Mouse (Mus musculus) midbrain, embryonic 16.5 days (tissue): Measurements from ENCODE around the gene Simc1. TPM values are rescaled to one million over a fixed set of nuclear protein-coding genes. Genes with fewer than 3 reads are reported as not detected.

Source experiments
- ATAC-seq: fragments of 200-750 bp; cut with Nextera tagmentation; 2 replicates; pipeline ENCODE4 v1.8.0; 2017; ENCODE audit warnings: moderate TSS enrichment
- H3K27ac ChIP-seq: fragments of 300-500 bp; sonication (generic); 2 replicates; pipeline ENCODE4 v1.5.1; 2014; ENCODE audit warnings: mild to moderate bottlenecking, low read length, mixed read lengths
- H3K27me3 ChIP-seq: fragments of 300-500 bp; sonication (generic); 2 replicates; pipeline ENCODE4 v1.6.1; 2014; ENCODE audit warnings: low read depth, low read length, mixed read lengths; ENCODE audit not compliant: control insufficient read depth, insufficient read depth
- H3K36me3 ChIP-seq: fragments of 300-500 bp; sonication (generic); 2 replicates; pipeline ENCODE4 v1.6.1; 2014; ENCODE audit warnings: mild to moderate bottlenecking, low read length, moderate library complexity, mixed read lengths; ENCODE audit not compliant: control insufficient read depth, insufficient read depth
- H3K4me1 ChIP-seq: fragments of 300-500 bp; sonication (generic); 2 replicates; pipeline ENCODE4 v1.6.1; 2014; ENCODE audit warnings: mild to moderate bottlenecking, low read length, mixed read lengths; ENCODE audit not compliant: control insufficient read depth, insufficient read depth
- H3K4me2 ChIP-seq: fragments of 300-500 bp; sonication (generic); 2 replicates; pipeline ENCODE4 v1.6.1; 2014; ENCODE audit warnings: mild to moderate bottlenecking, low read length, mixed read lengths
- H3K4me3 ChIP-seq: fragments of 300-500 bp; sonication (generic); 2 replicates; pipeline ENCODE4 v1.5.1; 2014; ENCODE audit warnings: low read depth, mild to moderate bottlenecking, low read length, moderate library complexity, mixed read lengths
- H3K9ac ChIP-seq: fragments of 300-500 bp; sonication (generic); 2 replicates; pipeline ENCODE4 v1.6.1; 2014; ENCODE audit warnings: low read depth, low read length, mixed read lengths
- H3K9me3 ChIP-seq: fragments of 300-500 bp; sonication (generic); replicated peaks from 2 replicates; pipeline ENCODE4 v1.6.1; 2014; ENCODE audit warnings: mild to moderate bottlenecking, low read length, mixed read lengths; ENCODE audit not compliant: control insufficient read depth, poor library complexity, severe bottlenecking
- WGBS: fragments of 180-500 bp; shearing (Covaris S2); extraction: QIAGEN DNeasy Blood & Tissue Kit; methylation state at CpG from one replicate; pipeline ENCODE4 v1.1.7; 2014; 5-methylcytosine and 5-hydroxymethylcytosine counted together
- polyA plus RNA-seq: library from polyadenylated mRNA; unstranded; fragments of >200 nt; fragmentation: Nextera tagmentation; extraction: Ambion mirVana; gene quantifications from 2 replicates; pipeline ENCODE4 v1.2.1, GENCODE M21; 2015

The Simc1 gene
- polyA plus RNA-seq, 1 experiment from 2014 or later = 22.3 TPM

DNA sequence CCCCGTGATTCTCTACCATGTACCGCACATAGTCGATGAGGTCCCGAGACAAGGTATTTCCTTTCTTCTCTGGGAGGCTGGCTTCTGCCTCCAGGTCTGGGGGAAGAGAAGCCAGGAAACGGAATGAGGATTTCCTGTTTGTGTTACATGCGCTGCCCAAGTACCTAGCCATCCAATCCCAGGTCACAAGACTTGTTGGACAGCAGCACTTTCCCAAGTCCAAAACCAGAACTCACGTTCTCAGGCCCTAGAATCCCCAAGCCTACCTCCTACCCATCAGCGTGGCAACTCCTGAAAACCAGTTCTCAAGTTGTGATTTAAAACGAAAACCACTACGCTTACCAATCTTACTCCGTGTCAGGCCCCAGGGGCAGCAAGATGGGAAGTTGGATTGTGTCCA, 82.3 kb downstream of the Simc1 start:
- Histone ChIP-seq H3K9ac (no peak overlapping the region), H3K27me3 (no peaks in the 10 kb centered on the region), H3K9me3 (no peaks in the 10 kb centered on the region), H3K4me3 (no peak overlapping the region), H3K4me1 (peaks cover 10% of the 10 kb centered on the region), H3K4me2 (no peak overlapping the region), H3K27ac (no peak overlapping the region), H3K36me3 (peaks cover 23% of the 10 kb centered on the region)
- ATAC-seq = no peak
- 94% methylated on average over 11 of the region's 11 CpGs for WGBS

DNA sequence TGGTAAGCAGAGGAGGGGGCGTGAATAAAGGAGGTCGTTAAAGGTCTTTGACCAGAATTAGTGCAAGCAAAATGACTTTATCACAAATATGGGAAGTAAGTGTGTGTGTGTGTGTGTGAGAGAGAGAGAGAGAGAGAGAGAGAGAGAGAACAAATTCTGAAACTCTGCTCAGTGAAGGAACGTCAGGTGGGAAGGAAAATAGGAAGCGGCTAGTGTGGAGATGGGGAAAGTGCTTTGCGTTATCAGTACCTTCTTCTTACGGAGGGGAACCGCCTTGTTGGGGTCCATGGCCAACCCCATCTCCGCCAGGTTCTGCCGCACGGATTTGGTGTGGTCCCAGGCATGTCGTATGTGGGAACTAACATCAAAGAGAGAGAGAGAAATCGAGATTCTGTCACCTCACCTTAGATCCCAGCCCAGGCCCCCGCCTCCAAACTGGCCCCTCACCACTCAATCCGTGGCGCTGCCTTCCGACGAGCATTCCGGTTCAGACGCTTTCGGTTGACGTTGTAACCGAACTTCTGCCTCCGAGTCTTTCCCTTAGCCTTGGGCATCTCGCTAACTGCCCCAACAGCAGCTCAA, 85.9 kb downstream of the Simc1 start:
- Histone ChIP-seq H3K27me3 (no peaks in the 10 kb centered on the region), H3K36me3 (peaks cover 5% of the 10 kb centered on the region; the same call in 1 of the 2 replicates), H3K4me2 (peak overlapping the region; percentile 58), H3K27ac (0 out of 2 replicates have a peak overlapping the region, but pooled peaks have one; percentile 15), H3K9ac (peak overlapping the region; percentile 64), H3K4me1 (peaks cover 22% of the 10 kb centered on the region), H3K4me3 (peak overlapping the region; percentile 85), H3K9me3 (no peaks in the 10 kb centered on the region)
- WGBS = 2% methylated on average over 24 of the region's 24 CpGs
- ATAC-seq = peak; percentile 49

DNA sequence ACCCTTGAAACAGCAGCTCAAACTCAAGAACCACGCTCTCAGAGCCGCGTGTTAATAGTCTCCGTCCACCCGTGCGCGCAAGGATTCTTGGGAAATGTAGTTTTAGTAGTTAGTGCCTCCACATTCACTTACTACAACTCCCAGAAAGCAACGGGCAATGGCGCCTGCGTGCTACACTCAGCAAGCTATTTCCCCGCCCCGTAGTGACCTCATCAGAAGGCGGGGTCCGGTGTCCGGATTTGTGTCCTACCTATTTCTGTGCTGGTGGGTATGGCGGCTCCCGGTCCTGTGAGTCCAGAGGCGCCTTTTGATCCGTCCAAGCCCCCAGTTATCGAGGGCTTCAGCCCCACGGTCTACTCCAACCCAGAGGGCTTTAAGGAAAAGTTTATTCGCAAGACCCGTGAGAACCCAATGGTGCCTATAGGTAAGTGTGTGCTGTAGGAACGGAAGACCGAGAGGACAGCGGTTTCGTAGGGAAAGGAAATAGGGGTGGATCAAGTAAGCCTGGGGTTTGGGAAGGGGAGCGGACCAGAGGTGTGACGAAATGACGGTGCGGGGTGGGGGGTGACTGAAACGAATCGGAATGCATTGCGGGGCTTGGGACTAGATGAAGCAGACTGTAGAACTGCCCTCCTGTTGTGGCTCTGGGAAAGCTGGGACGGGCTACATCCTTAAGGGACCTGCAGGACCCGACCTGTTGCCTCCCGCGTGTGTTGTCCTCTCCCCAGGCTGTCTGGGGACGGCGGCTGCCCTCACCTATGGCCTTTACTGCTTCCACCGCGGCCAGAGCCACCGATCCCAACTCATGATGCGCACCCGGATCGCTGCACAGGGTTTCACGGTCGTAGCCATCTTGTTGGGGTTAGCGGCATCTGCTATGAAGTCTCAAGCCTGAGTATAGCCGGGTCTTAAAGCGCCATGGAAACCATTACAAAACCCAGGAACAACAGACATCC, 86.7 kb downstream of the Simc1 start, which contains the start of the genes Nop16 and Higd2a:
Gene Nop16, minus strand, starts transcription at position 95 of the 956 bp plus-strand sequence.
Gene Higd2a, plus strand, starts transcription at position 212 of the 956 bp plus-strand sequence.
- Histone ChIP-seq H3K9ac (peak within 1 kb of the TSS; percentile 92), H3K27ac (peak within 1 kb of the TSS; percentile 93), H3K27me3 (no peaks in the 10 kb centered on the region), H3K9me3 (no peaks in the 10 kb centered on the region), H3K4me1 (peaks cover 22% of the 10 kb centered on the region), H3K36me3 (peaks cover under 1% of the 10 kb centered on the region), H3K4me2 (peak within 1 kb of the TSS; percentile 66), H3K4me3 (peak within 1 kb of the TSS; percentile 85)
- WGBS = under 1% methylated on average over 51 of the region's 51 CpGs
- ATAC-seq = peak; percentile 97

DNA sequence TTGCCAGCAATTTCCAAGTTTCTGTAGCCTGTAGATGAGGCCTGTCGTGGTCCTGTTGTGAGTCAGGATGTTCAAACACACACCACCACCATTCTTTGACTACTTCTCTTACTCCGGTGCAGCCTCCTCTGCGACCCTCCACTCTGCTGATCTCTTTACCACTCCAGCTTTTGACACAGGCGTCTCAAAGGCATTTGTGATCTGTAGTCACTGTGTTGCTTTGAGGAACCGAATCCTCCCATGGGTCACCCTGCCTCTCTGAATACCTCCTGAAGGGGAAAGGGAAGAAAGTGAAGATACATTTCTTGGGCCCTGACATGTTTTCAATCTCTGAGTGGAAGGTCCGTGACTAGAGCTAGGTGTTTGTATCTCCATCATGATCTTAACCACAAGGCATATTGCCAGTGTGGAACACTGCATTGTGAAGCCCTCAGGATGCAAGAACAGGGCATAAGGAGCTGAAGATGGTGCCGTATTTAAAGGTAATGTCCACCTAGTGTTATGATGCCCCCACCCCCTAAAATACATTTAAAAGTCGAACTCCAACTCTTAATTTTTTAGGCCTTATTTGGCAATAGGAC, 88.3 kb downstream of the Simc1 start:
- Histone ChIP-seq H3K36me3 (peaks cover 8% of the 10 kb centered on the region), H3K9me3 (no peaks in the 10 kb centered on the region), H3K4me2 (0 out of 2 replicates have a peak overlapping the region, but pooled peaks have one; percentile 4), H3K9ac (no peak overlapping the region), H3K27me3 (no peaks in the 10 kb centered on the region), H3K4me1 (peaks cover 22% of the 10 kb centered on the region), H3K27ac (no peak overlapping the region), H3K4me3 (no peak overlapping the region)
- no peak for ATAC-seq
- WGBS = 90% methylated on average over 8 of the region's 8 CpGs

DNA sequence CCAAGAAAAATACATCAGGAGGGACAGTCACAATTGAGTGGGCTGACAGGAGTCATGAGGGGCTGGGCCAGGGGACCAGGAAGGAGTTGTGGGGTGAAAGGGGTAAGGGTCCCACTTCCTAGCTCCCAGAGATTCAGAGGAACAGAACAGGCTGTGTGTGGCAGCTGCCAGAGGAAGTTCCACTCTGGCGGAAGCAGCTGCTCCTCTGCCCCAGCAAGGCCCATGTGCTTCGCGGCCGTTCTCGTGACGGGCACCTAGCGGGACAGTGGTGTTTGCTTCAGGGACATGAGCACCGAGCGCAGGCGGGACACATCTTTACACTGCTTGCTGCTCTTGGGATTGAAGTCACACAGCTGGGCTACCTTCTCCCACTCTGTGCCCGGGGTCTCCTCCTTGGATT, 90.0 kb downstream of the Simc1 start:
- Histone ChIP-seq H3K36me3 (peaks cover 9% of the 10 kb centered on the region), H3K9ac (no peak overlapping the region), H3K4me3 (no peak overlapping the region), H3K4me2 (no peak overlapping the region), H3K27ac (no peak overlapping the region), H3K4me1 (peaks cover 19% of the 10 kb centered on the region), H3K27me3 (no peaks in the 10 kb centered on the region), H3K9me3 (no peaks in the 10 kb centered on the region)
- WGBS = 91% methylated on average over 11 of the region's 11 CpGs
- no peak for ATAC-seq

DNA sequence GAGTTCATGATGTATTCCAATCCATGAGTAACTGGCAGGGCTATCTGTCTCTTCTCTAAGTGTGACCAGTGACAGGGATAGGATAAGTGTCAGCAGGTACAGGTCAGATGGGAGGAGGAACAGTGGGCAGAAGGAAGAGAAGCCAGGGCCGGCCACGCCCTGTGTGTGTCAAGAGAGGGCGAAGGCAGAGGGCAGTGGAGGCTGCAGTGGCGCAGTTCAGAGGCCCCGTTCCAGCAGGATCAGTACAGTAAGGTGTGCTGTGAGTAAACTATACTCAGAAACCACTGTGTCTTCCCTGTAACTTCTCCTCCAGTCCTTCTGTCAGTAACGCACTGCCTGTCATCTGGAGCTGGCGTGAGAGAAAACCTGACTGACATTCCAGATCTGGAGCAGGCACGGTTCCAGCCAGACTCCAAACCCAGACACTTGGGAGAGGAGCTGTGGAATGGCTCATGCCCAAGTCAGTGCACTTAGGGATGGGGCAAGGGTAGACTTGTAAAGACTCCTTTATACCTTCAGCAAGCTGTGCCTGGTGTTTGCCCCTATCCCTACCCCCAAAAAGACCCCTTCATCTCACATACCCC, 92.6 kb downstream of the Simc1 start:
- Histone ChIP-seq H3K27ac (no peak overlapping the region), H3K27me3 (no peaks in the 10 kb centered on the region), H3K36me3 (peaks cover 15% of the 10 kb centered on the region), H3K4me2 (no peak overlapping the region), H3K4me3 (no peak overlapping the region), H3K4me1 (peaks cover 8% of the 10 kb centered on the region), H3K9me3 (no peaks in the 10 kb centered on the region), H3K9ac (no peak overlapping the region)
- 89% methylated on average over 8 of the region's 8 CpGs for WGBS
- ATAC-seq = no peak

DNA sequence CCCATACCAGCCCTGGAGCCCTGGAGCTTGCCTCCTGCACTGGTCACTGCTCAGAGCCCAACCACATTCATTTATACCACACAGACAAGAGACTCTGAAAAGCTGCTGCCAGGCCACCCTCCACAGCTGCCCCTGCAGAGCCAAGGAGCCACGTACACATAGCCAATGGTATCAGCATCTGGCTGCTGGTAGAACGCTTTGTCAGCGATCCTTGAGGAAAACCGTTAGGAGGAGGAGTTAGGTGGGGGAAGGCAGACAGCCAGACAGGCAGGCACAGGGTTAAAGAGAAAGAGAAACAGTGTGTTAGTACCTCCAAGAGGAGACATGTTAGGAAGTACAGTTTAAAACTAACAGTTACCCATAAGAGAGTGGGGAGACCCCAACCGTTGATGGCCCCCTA, 93.3 kb downstream of the Simc1 start:
- no peak for ATAC-seq
- Histone ChIP-seq H3K4me1 (peaks cover 1% of the 10 kb centered on the region; the same call in 1 of the 2 replicates), H3K27ac (no peak overlapping the region), H3K9ac (no peak overlapping the region), H3K36me3 (peaks cover 15% of the 10 kb centered on the region), H3K9me3 (no peaks in the 10 kb centered on the region), H3K4me2 (no peak overlapping the region), H3K27me3 (no peaks in the 10 kb centered on the region), H3K4me3 (no peak overlapping the region)
- WGBS = 72% methylated on average over 5 of the region's 5 CpGs

DNA sequence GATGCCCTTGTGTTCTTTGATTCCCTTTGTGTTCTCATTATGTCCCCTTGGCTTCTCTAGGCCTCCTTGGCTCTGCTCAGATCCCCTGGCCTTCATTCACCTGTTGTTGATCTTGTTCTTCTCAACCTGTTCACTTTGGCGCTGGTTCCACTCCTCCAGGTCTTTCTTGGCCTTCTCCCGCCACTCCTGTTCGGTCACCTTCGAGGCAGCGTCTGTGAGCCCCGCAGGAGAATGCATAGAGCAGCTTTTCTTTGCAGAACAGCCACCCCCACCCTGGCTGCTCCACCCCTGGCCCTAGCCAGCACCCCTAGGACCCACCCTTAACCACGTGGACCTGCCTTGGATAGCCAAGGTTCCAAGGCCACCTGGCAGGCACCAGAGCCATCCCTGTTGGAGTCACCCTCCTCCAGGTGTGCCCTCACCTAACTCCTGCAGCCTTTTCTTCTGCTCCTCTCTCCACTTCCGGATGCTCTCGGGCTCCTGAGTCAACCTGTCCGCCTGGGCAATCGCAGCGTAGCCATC, 95.1 kb downstream of the Simc1 start:
- ATAC-seq = no peak
- Histone ChIP-seq H3K36me3 (peaks cover 15% of the 10 kb centered on the region), H3K9me3 (no peaks in the 10 kb centered on the region), H3K4me3 (no peak overlapping the region), H3K27ac (no peak overlapping the region), H3K4me2 (no peak overlapping the region), H3K9ac (no peak overlapping the region), H3K27me3 (no peaks in the 10 kb centered on the region), H3K4me1 (no peaks in the 10 kb centered on the region)
- 88% methylated on average over 12 of the region's 12 CpGs for WGBS
